Mouse (Mus musculus) layer of hippocampus, postnatal 14 days (tissue): ENCODE results near the gene Scaper. TPM values are rescaled to one million over a fixed set of nuclear protein-coding genes. Genes with fewer than 3 reads are reported as not detected.

Source experiments
- DNase-seq, 2 experiments: peaks; one replicate each; pipeline ENCODE4 v3.0.0; 2021 to 2022; ENCODE audit warnings: low spot score in 2 of 2, mixed read lengths in 1 of 2
- total RNA-seq, 2 experiments: library from RNA; stranded (reverse); gene quantifications; 2 replicates each; pipeline ENCODE4 v1.2.3; 2021

Gene Scaper
- total RNA-seq, 2 experiments from 2014 or later, result 31.4 to 32.3 TPM

GRCm38 (mm10) chr9:55609751-55610150 lies 328.2 kb downstream of the Scaper start:
- DNase-seq, result no peak

- no peak for DNase-seq
Measured at GRCm38 (mm10) chr9:55608701-55609531, 329.0 kb downstream of the Scaper start.

- no peak for DNase-seq
Measured at GRCm38 (mm10) chr9:55598594-55598993, 339.3 kb downstream of the Scaper start.

GRCm38 (mm10) chr9:55586141-55586540 lies 351.8 kb downstream of the Scaper start:
- DNase-seq, result no peak

- DNase-seq, result no peak
Measured at GRCm38 (mm10) chr9:55581414-55581813, 356.5 kb downstream of the Scaper start.

GRCm38 (mm10) chr9:55576571-55576970 lies 361.3 kb downstream of the Scaper start:
- DNase-seq, result peak; percentile 6 to 10

GRCm38 (mm10) chr9:55571071-55571470 lies 366.8 kb downstream of the Scaper start:
- DNase-seq, result no peak

GRCm38 (mm10) chr9:55568466-55569159 lies 369.3 kb downstream of the Scaper start:
- DNase-seq, result no peak

- no peak for DNase-seq
Measured at GRCm38 (mm10) chr9:55560960-55561359, 377.0 kb downstream of the Scaper start.

- no peak for DNase-seq
Measured at GRCm38 (mm10) chr9:55554986-55555385, 382.9 kb downstream of the Scaper start.

- DNase-seq, result no peak
Measured at GRCm38 (mm10) chr9:55549302-55549890, 388.5 kb downstream of the Scaper start.

- DNase-seq, result no peak
Measured at GRCm38 (mm10) chr9:55548871-55549270, 389.0 kb downstream of the Scaper start.

GRCm38 (mm10) chr9:55546176-55547010 lies 391.5 kb downstream of the Scaper start:
- peak in 1 of 2 experiments; percentile 11 for DNase-seq

GRCm38 (mm10) chr9:55545556-55546175 lies 392.3 kb downstream of the Scaper start:
- peak in 1 of 2 experiments; percentile 4 for DNase-seq

GRCm38 (mm10) chr9:55544861-55545555 lies 392.9 kb downstream of the Scaper start:
- peak in 1 of 2 experiments; percentile 46 for DNase-seq

GRCm38 (mm10) chr9:55543703-55544401 lies 394.1 kb downstream of the Scaper start:
- DNase-seq, result peak in 1 of 2 experiments; percentile 72

- no peak for DNase-seq
Measured at GRCm38 (mm10) chr9:55543336-55543702, 394.6 kb downstream of the Scaper start.

GRCm38 (mm10) chr9:55542366-55543325 lies 395.3 kb downstream of the Scaper start:
- DNase-seq, result no peak
